Mouse (Mus musculus): ENCODE results near the gene Fmnl3. TPM values are rescaled to one million over a fixed set of nuclear protein-coding genes. Genes with fewer than 3 reads are reported as not detected.

The Fmnl3 gene
- polyA plus RNA-seq, 1 experiment from 2014 or later: 17.3 TPM

GRCm38 (mm10) chr15:99384071-99384470 is 13.8 kb upstream of the Fmnl3 start:
- H3K27ac ChIP-seq: no peak overlapping the region
- no peaks in the 10 kb centered on the region for H3K36me3 ChIP-seq
- H3K4me1 ChIP-seq (replicated peaks): no peaks in the 10 kb centered on the region
- ATAC-seq: no peak
- 36% methylated on average over 6 of the region's 6 CpGs for WGBS
- H3K4me2 ChIP-seq (replicated peaks): no peak overlapping the region
- no peaks in the 10 kb centered on the region for H3K9me3 ChIP-seq
- H3K4me3 ChIP-seq (replicated peaks): no peak overlapping the region
- H3K9ac ChIP-seq: no peak overlapping the region
- no peaks in the 10 kb centered on the region for H3K27me3 ChIP-seq (replicated peaks)

- no peak overlapping the region for H3K4me3 ChIP-seq (replicated peaks)
- H3K4me1 ChIP-seq (replicated peaks): no peaks in the 10 kb centered on the region
- H3K9ac ChIP-seq: no peak overlapping the region
- peak; percentile 90 for ATAC-seq
- H3K9me3 ChIP-seq: peaks cover 4% of the 10 kb centered on the region; the same call in 1 of the 2 replicates
- no peaks in the 10 kb centered on the region for H3K36me3 ChIP-seq
- H3K27me3 ChIP-seq (replicated peaks): no peaks in the 10 kb centered on the region
- no peak overlapping the region for H3K4me2 ChIP-seq (replicated peaks)
- no peak overlapping the region for H3K27ac ChIP-seq
These were observed 12.6 kb upstream of the Fmnl3 start for GRCm38 (mm10) chr15:99382893-99383292.

GRCm38 (mm10) chr15:99376240-99376639 is 6.0 kb upstream of the Fmnl3 start:
- 84% methylated on average over 5 of the region's 5 CpGs for WGBS
- Histone ChIP-seq H3K9ac (no peak overlapping the region), H3K36me3 (no peaks in the 10 kb centered on the region), H3K4me2 (replicated peaks) (no peak overlapping the region), H3K9me3 (peaks cover 4% of the 10 kb centered on the region; the same call in 1 of the 2 replicates), H3K4me1 (replicated peaks) (no peaks in the 10 kb centered on the region), H3K27me3 (replicated peaks) (no peaks in the 10 kb centered on the region), H3K27ac (no peak overlapping the region), H3K4me3 (replicated peaks) (no peak overlapping the region)
- no peak for ATAC-seq

- Histone ChIP-seq H3K4me3 (replicated peaks) (no peak overlapping the region), H3K27me3 (replicated peaks) (no peaks in the 10 kb centered on the region), H3K4me2 (replicated peaks) (no peak overlapping the region), H3K36me3 (no peaks in the 10 kb centered on the region), H3K27ac (no peak overlapping the region), H3K9ac (no peak overlapping the region), H3K9me3 (peaks cover 4% of the 10 kb centered on the region; the same call in 1 of the 2 replicates), H3K4me1 (replicated peaks) (peaks cover under 1% of the 10 kb centered on the region; the same call in 1 of the 2 replicates)
- WGBS: 94% methylated on average over 3 of the region's 3 CpGs
- ATAC-seq: no peak
These were observed 5.3 kb upstream of the Fmnl3 start for GRCm38 (mm10) chr15:99375581-99375980.

GRCm38 (mm10) chr15:99375036-99375435 is 4.8 kb upstream of the Fmnl3 start:
- WGBS: 90% methylated on average over 5 of the region's 5 CpGs
- ATAC-seq: no peak

GRCm38 (mm10) chr15:99372761-99373160 is 2.5 kb upstream of the Fmnl3 start:
- no peak for ATAC-seq

More at GRCm38 (mm10) chr15:99375036-99375435, 4.8 kb upstream of the Fmnl3 start:
- no peak overlapping the region for H3K4me2 ChIP-seq (replicated peaks)
- peaks cover 4% of the 10 kb centered on the region; the same call in 1 of the 2 replicates for H3K9me3 ChIP-seq
- no peak overlapping the region for H3K27ac ChIP-seq
- no peak overlapping the region for H3K4me3 ChIP-seq (replicated peaks)
- no peaks in the 10 kb centered on the region for H3K27me3 ChIP-seq (replicated peaks)
- no peak overlapping the region for H3K9ac ChIP-seq
- no peaks in the 10 kb centered on the region for H3K36me3 ChIP-seq
- peaks cover 2% of the 10 kb centered on the region; the same call in 1 of the 2 replicates for H3K4me1 ChIP-seq (replicated peaks)

GRCm38 (mm10) chr15:99371526-99372340 is 1.5 kb upstream of the Fmnl3 start:
- Histone ChIP-seq H3K9me3 (no peaks in the 10 kb centered on the region), H3K4me1 (replicated peaks) (peaks cover 19% of the 10 kb centered on the region), H3K4me2 (replicated peaks) (no peak overlapping the region), H3K4me3 (replicated peaks) (no peak overlapping the region), H3K27me3 (replicated peaks) (no peaks in the 10 kb centered on the region), H3K36me3 (no peaks in the 10 kb centered on the region), H3K9ac (no peak overlapping the region), H3K27ac (no peak overlapping the region)
- 88% methylated on average over 7 of the region's 7 CpGs for WGBS
- no peak for ATAC-seq

More at GRCm38 (mm10) chr15:99372761-99373160, 2.5 kb upstream of the Fmnl3 start:
- no peaks in the 10 kb centered on the region for H3K9me3 ChIP-seq
- H3K4me1 ChIP-seq (replicated peaks): peaks cover 19% of the 10 kb centered on the region
- no peak overlapping the region for H3K4me2 ChIP-seq (replicated peaks)
- 70% methylated on average over 9 of the region's 9 CpGs for WGBS
- no peaks in the 10 kb centered on the region for H3K27me3 ChIP-seq (replicated peaks)
- no peak overlapping the region for H3K4me3 ChIP-seq (replicated peaks)
- H3K27ac ChIP-seq: no peak overlapping the region
- no peaks in the 10 kb centered on the region for H3K36me3 ChIP-seq
- no peak overlapping the region for H3K9ac ChIP-seq

GRCm38 (mm10) chr15:99369391-99370171 is 701 bp downstream of the Fmnl3 start:
- Histone ChIP-seq H3K4me1 (replicated peaks) (peaks cover 19% of the 10 kb centered on the region), H3K36me3 (no peaks in the 10 kb centered on the region), H3K9ac (peak overlapping the region; percentile 86), H3K27me3 (replicated peaks) (no peaks in the 10 kb centered on the region), H3K4me2 (replicated peaks) (peak overlapping the region; percentile 91), H3K9me3 (no peaks in the 10 kb centered on the region), H3K4me3 (replicated peaks) (peak overlapping the region; percentile 85), H3K27ac (peak overlapping the region; percentile 90)
- 3% methylated on average over 34 of the region's 39 CpGs for WGBS
- ATAC-seq: no peak

- ATAC-seq: no peak
- Histone ChIP-seq H3K36me3 (no peaks in the 10 kb centered on the region), H3K4me1 (replicated peaks) (peaks cover 23% of the 10 kb centered on the region), H3K4me3 (replicated peaks) (peak overlapping the region; percentile 85), H3K9ac (peak overlapping the region; percentile 0; the same call in 1 of the 2 replicates), H3K27me3 (replicated peaks) (no peaks in the 10 kb centered on the region), H3K9me3 (no peaks in the 10 kb centered on the region), H3K27ac (no peak overlapping the region), H3K4me2 (replicated peaks) (peak overlapping the region; percentile 91)
- WGBS: 36% methylated on average over 4 of the region's 4 CpGs
These were observed 1.6 kb downstream of the Fmnl3 start for GRCm38 (mm10) chr15:99368583-99369266.

- H3K27ac ChIP-seq: no peak overlapping the region
- H3K36me3 ChIP-seq: no peaks in the 10 kb centered on the region
- no peaks in the 10 kb centered on the region for H3K9me3 ChIP-seq
- 67% methylated on average over 8 of the region's 8 CpGs for WGBS
- ATAC-seq: no peak
- H3K4me2 ChIP-seq (replicated peaks): no peak overlapping the region
- H3K27me3 ChIP-seq (replicated peaks): no peaks in the 10 kb centered on the region
- H3K4me3 ChIP-seq (replicated peaks): no peak overlapping the region
- H3K4me1 ChIP-seq (replicated peaks): peaks cover 21% of the 10 kb centered on the region
- no peak overlapping the region for H3K9ac ChIP-seq
These were observed 5.4 kb downstream of the Fmnl3 start for GRCm38 (mm10) chr15:99364921-99365320.

- Histone ChIP-seq H3K9ac (no peak overlapping the region), H3K27ac (no peak overlapping the region), H3K4me2 (replicated peaks) (no peak overlapping the region), H3K9me3 (no peaks in the 10 kb centered on the region), H3K36me3 (no peaks in the 10 kb centered on the region), H3K27me3 (replicated peaks) (no peaks in the 10 kb centered on the region), H3K4me1 (replicated peaks) (peaks cover 15% of the 10 kb centered on the region), H3K4me3 (replicated peaks) (no peak overlapping the region)
- ATAC-seq: no peak
- WGBS: 68% methylated on average over 7 of the region's 7 CpGs
These were observed 6.2 kb downstream of the Fmnl3 start for GRCm38 (mm10) chr15:99364022-99364530.

- 85% methylated on average over 9 of the region's 9 CpGs for WGBS
- no peak for ATAC-seq
These were observed 11.3 kb downstream of the Fmnl3 start for GRCm38 (mm10) chr15:99358952-99359351.

More at GRCm38 (mm10) chr15:99358952-99359351, 11.3 kb downstream of the Fmnl3 start:
- Histone ChIP-seq H3K27ac (no peak overlapping the region), H3K4me1 (replicated peaks) (0 out of 2 replicates have a peak, but pooled peaks cover under 1% of the 10 kb centered on the region), H3K27me3 (replicated peaks) (no peaks in the 10 kb centered on the region), H3K4me2 (replicated peaks) (no peak overlapping the region), H3K9me3 (no peaks in the 10 kb centered on the region), H3K9ac (no peak overlapping the region), H3K36me3 (no peaks in the 10 kb centered on the region), H3K4me3 (replicated peaks) (no peak overlapping the region)

Measured in intestine, embryonic 15.5 days (tissue).